Mouse (Mus musculus): Measurements from ENCODE around the gene Gm5114. TPM values are rescaled to one million over a fixed set of nuclear protein-coding genes. Genes with fewer than 3 reads are reported as not detected.
"Not testable (repeated sequence)": the region's sequence is repeated elsewhere in the genome, so short reads cannot be mapped to it uniquely, and the experiment has no call there.

Gene Gm5114
- total RNA-seq (2017), result not detected in 2 replicates

- not testable (repeated sequence) for ATAC-seq (replicated peaks; ENCODE audit: low read depth, poor library complexity, severe bottlenecking)
These were observed at the start of gene Gm5114 for GRCm38 (mm10) chr7:39413060-39413459. Gene Gm5114 (minus strand): TSS chr7:39413160.

- ATAC-seq (replicated peaks; ENCODE audit: low read depth, poor library complexity, severe bottlenecking), result peak; percentile 99
These were observed 42.8 kb upstream of the Gm5114 start for GRCm38 (mm10) chr7:39455806-39456205.

GRCm38 (mm10) chr7:39449260-39450021 is 36.5 kb upstream of the Gm5114 start:
- peak; percentile 98 for ATAC-seq (replicated peaks; ENCODE audit: low read depth, poor library complexity, severe bottlenecking)

- no peak for ATAC-seq (replicated peaks; ENCODE audit: low read depth, poor library complexity, severe bottlenecking)
These were observed 35.8 kb upstream of the Gm5114 start for GRCm38 (mm10) chr7:39448626-39449242.

DNA sequence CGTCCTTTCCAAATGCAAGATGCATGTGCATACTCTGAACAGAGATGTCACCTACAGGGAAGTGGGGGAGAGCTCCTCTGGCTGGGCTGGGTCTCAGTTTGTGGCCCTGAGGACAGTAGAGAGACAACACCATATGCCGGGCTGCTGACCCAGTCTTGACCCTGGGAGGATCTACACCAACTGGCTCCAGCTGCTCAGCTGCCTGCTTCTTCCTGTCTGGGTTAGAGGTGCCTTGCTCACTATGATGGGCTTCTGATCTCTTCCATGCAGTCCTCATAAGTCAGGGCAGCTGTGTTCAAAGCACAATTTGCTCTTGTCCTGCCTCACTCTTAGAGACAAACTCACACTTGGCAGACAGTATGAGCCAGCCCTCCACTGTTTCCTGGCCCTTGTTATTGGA is 28.3 kb upstream of the Gm5114 start:
- no peak for ATAC-seq (replicated peaks; ENCODE audit: low read depth, poor library complexity, severe bottlenecking)

DNA sequence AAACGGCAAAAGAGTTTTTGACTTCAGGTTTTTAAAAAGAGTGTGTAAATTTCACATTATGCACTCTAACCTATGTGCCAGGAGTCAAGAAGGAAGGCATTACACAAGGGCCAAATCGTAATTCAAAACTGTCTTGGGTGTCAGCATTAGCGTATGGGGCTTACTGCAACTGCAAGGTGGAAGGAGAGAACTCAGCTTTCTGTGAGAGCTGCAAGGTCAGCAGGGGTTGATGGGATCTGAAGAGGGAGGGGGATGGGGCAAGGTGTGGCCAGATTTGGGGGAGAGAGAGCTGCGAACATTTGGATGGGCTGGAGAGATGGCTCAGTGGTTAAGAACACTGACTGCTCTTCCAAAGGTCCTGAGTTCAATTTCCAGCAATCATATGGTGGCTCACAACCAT is 27.4 kb upstream of the Gm5114 start:
- no peak for ATAC-seq (replicated peaks; ENCODE audit: low read depth, poor library complexity, severe bottlenecking)

Other genes with a start within 250 kb of the Gm5114 start
- 3.6 and 3.7 TPM in 2 replicates for gene Zfp619, start 104.6 kb upstream of the Gm5114 start, total RNA-seq (2017)